Mouse (Mus musculus) liver, embryonic 16.5 days (tissue): ENCODE results near the gene Pfkl. TPM values are rescaled to one million over a fixed set of nuclear protein-coding genes. Genes with fewer than 3 reads are reported as not detected.

Experiments
- ATAC-seq: fragments of 200-750 bp; cut with Nextera tagmentation; 2 replicates; pipeline ENCODE4 v1.8.0; 2017; ENCODE audit warnings: low read depth, mild to moderate bottlenecking, moderate number of reproducible peaks, moderate library complexity
- H3K27ac ChIP-seq: fragments of 300-500 bp; sonication (generic); 2 replicates; pipeline ENCODE4 v1.5.1; 2014; ENCODE audit warnings: mild to moderate bottlenecking, low read length
- H3K27me3 ChIP-seq: fragments of 300-500 bp; sonication (generic); 2 replicates; pipeline ENCODE4 v1.6.1; 2014; ENCODE audit warnings: low read depth, low read length, mixed read lengths; ENCODE audit not compliant: control insufficient read depth, insufficient read depth
- H3K36me3 ChIP-seq: fragments of 300-500 bp; sonication (generic); 2 replicates; pipeline ENCODE4 v1.6.1; 2014; ENCODE audit warnings: mild to moderate bottlenecking; ENCODE audit not compliant: control insufficient read depth, insufficient read depth
- H3K4me1 ChIP-seq: fragments of 300-500 bp; sonication (generic); 2 replicates; pipeline ENCODE4 v1.6.1; 2014; ENCODE audit warnings: low read depth, low read length, mixed read lengths; ENCODE audit not compliant: control insufficient read depth
- H3K4me2 ChIP-seq: fragments of 300-500 bp; sonication (generic); 2 replicates; pipeline ENCODE4 v1.6.1; 2014; ENCODE audit warnings: low read depth, low read length, mixed read lengths
- H3K4me3 ChIP-seq: fragments of 300-500 bp; sonication (generic); 2 replicates; pipeline ENCODE4 v1.5.1; 2014; ENCODE audit warnings: low read depth, mild to moderate bottlenecking, low read length
- H3K9ac ChIP-seq: fragments of 300-500 bp; sonication (generic); 2 replicates; pipeline ENCODE4 v1.6.1; 2014; ENCODE audit warnings: low read depth, low read length
- H3K9me3 ChIP-seq: fragments of 300-500 bp; sonication (generic); replicated peaks from 2 replicates; pipeline ENCODE4 v1.6.1; 2016; ENCODE audit warnings: low read length; ENCODE audit not compliant: control insufficient read depth
- WGBS: fragments of 180-500 bp; shearing (Covaris S2); extraction: QIAGEN DNeasy Blood & Tissue Kit; methylation state at CpG from one replicate; pipeline ENCODE4 v1.1.7; 2014; ENCODE audit not compliant: insufficient replicate concordance; 5-methylcytosine and 5-hydroxymethylcytosine counted together
- polyA plus RNA-seq: library from polyadenylated mRNA; unstranded; fragments of >200 nt; fragmentation: Nextera tagmentation; extraction: Ambion mirVana; gene quantifications from 2 replicates; pipeline ENCODE4 v1.2.1, GENCODE M21; 2015

Gene Pfkl
- 83.0 and 83.2 TPM in 2 replicates for polyA plus RNA-seq

GRCm38 (mm10) chr10:78009945-78010293, at the start of gene Pfkl:
Gene Pfkl, minus strand, starts transcription at chr10:78010083.
- Histone ChIP-seq H3K4me3 (peak within 1 kb of the TSS; percentile 87), H3K9me3 (no peaks in the 10 kb centered on the region), H3K27ac (peak within 1 kb of the TSS; percentile 100), H3K27me3 (no peaks in the 10 kb centered on the region), H3K4me2 (peak within 1 kb of the TSS; percentile 94), H3K4me1 (peaks cover 51% of the 10 kb centered on the region), H3K36me3 (no peaks in the 10 kb centered on the region), H3K9ac (peak within 1 kb of the TSS; percentile 93)
- ATAC-seq, result no peak
- 0% methylated on average over 9 of the region's 9 CpGs for WGBS

- Histone ChIP-seq H3K4me1 (no peaks in the 10 kb centered on the region), H3K27ac (no peak overlapping the region), H3K27me3 (no peaks in the 10 kb centered on the region), H3K36me3 (no peaks in the 10 kb centered on the region), H3K9me3 (no peaks in the 10 kb centered on the region), H3K4me3 (no peak overlapping the region), H3K9ac (no peak overlapping the region), H3K4me2 (no peak overlapping the region)
- ATAC-seq, result no peak
- 73% methylated on average over 8 of the region's 8 CpGs for WGBS
Observed at GRCm38 (mm10) chr10:78057056-78057455, 47.2 kb upstream of the Pfkl start.

GRCm38 (mm10) chr10:78054633-78055565, 45.0 kb upstream of the Pfkl start:
- Histone ChIP-seq H3K4me3 (no peak overlapping the region), H3K4me2 (no peak overlapping the region), H3K9ac (no peak overlapping the region), H3K27ac (no peak overlapping the region), H3K27me3 (no peaks in the 10 kb centered on the region), H3K4me1 (no peaks in the 10 kb centered on the region), H3K36me3 (no peaks in the 10 kb centered on the region), H3K9me3 (no peaks in the 10 kb centered on the region)
- 48% methylated on average over 19 of the region's 19 CpGs for WGBS
- no peak for ATAC-seq

GRCm38 (mm10) chr10:78049519-78050035, 39.7 kb upstream of the Pfkl start:
- Histone ChIP-seq H3K27me3 (no peaks in the 10 kb centered on the region), H3K4me3 (no peak overlapping the region), H3K9ac (no peak overlapping the region), H3K4me1 (no peaks in the 10 kb centered on the region), H3K27ac (no peak overlapping the region), H3K36me3 (no peaks in the 10 kb centered on the region), H3K9me3 (no peaks in the 10 kb centered on the region), H3K4me2 (no peak overlapping the region)
- WGBS, result 43% methylated on average over 10 of the region's 11 CpGs
- no peak for ATAC-seq

- Histone ChIP-seq H3K9me3 (no peaks in the 10 kb centered on the region), H3K4me2 (no peak overlapping the region), H3K4me1 (no peaks in the 10 kb centered on the region; the same call in 1 of the 2 replicates), H3K4me3 (no peak overlapping the region), H3K27ac (no peak overlapping the region), H3K9ac (no peak overlapping the region), H3K36me3 (no peaks in the 10 kb centered on the region), H3K27me3 (no peaks in the 10 kb centered on the region)
- 63% methylated on average over 9 of the region's 10 CpGs for WGBS
- ATAC-seq, result no peak
Observed at GRCm38 (mm10) chr10:78048061-78048730, 38.3 kb upstream of the Pfkl start.

GRCm38 (mm10) chr10:78046388-78046787, 36.5 kb upstream of the Pfkl start:
- no peaks in the 10 kb centered on the region for H3K9me3 ChIP-seq
- no peaks in the 10 kb centered on the region; the same call in 1 of the 2 replicates for H3K4me1 ChIP-seq
- H3K4me3 ChIP-seq, result no peak overlapping the region
- H3K9ac ChIP-seq, result no peak overlapping the region
- H3K27me3 ChIP-seq, result no peaks in the 10 kb centered on the region; the same call in 1 of the 2 replicates
- no peaks in the 10 kb centered on the region for H3K36me3 ChIP-seq
- WGBS, result 59% methylated on average over 4 of the region's 4 CpGs
- no peak for ATAC-seq
- H3K4me2 ChIP-seq, result no peak overlapping the region
- H3K27ac ChIP-seq, result no peak overlapping the region

- Histone ChIP-seq H3K27me3 (no peaks in the 10 kb centered on the region; the same call in 1 of the 2 replicates), H3K4me2 (no peak overlapping the region), H3K27ac (no peak overlapping the region), H3K9ac (no peak overlapping the region), H3K36me3 (no peaks in the 10 kb centered on the region), H3K4me3 (no peak overlapping the region), H3K9me3 (no peaks in the 10 kb centered on the region), H3K4me1 (no peaks in the 10 kb centered on the region; the same call in 1 of the 2 replicates)
- ATAC-seq, result no peak
- WGBS, result 43% methylated on average over 1 of the region's 1 CpGs
Observed at GRCm38 (mm10) chr10:78044531-78044930, 34.6 kb upstream of the Pfkl start.

- 0 out of 2 replicates have a peak, but pooled peaks have one; percentile 13 for ATAC-seq
- no peak within 1 kb of the TSS for H3K27ac ChIP-seq
- H3K9ac ChIP-seq, result no peak within 1 kb of the TSS
- no peaks in the 10 kb centered on the region for H3K9me3 ChIP-seq
- no peak within 1 kb of the TSS; the same call in 1 of the 2 replicates for H3K4me3 ChIP-seq
- no peaks in the 10 kb centered on the region; the same call in 1 of the 2 replicates for H3K27me3 ChIP-seq
- no peaks in the 10 kb centered on the region; the same call in 1 of the 2 replicates for H3K4me1 ChIP-seq
- H3K36me3 ChIP-seq, result no peaks in the 10 kb centered on the region
- WGBS, result 2% methylated on average over 27 of the region's 27 CpGs
- peak within 1 kb of the TSS; percentile 48; the same call in 1 of the 2 replicates for H3K4me2 ChIP-seq
Observed at GRCm38 (mm10) chr10:78043406-78043836, 33.5 kb upstream of the Pfkl start, which contains the start of gene Aire. Gene Aire, minus strand, starts transcription at chr10:78043610.
